Mouse (Mus musculus) urinary bladder, adult 18-20 months (tissue): ENCODE results near the gene Rwdd3.

Experiments
- DNase-seq, 2 experiments: peaks; one replicate each; pipeline ENCODE4 v3.0.0; 2022; ENCODE audit warnings: low spot score in 2 of 2, mixed read lengths in 2 of 2

Gene Rwdd3

GRCm38 (mm10) chr3:121160424-121160823 is 11.1 kb downstream of the Rwdd3 start:
- DNase-seq = no peak

GRCm38 (mm10) chr3:121159566-121159965 is 11.9 kb downstream of the Rwdd3 start:
- no peak for DNase-seq

GRCm38 (mm10) chr3:121158901-121159351 is 12.6 kb downstream of the Rwdd3 start:
- no peak for DNase-seq

GRCm38 (mm10) chr3:121157546-121158330 is 13.8 kb downstream of the Rwdd3 start:
- DNase-seq = no peak

GRCm38 (mm10) chr3:121156451-121157186 is 14.9 kb downstream of the Rwdd3 start:
- no peak for DNase-seq

GRCm38 (mm10) chr3:121156043-121156442 is 15.5 kb downstream of the Rwdd3 start:
- DNase-seq = no peak

- DNase-seq = no peak
Measured at GRCm38 (mm10) chr3:121133937-121134336, 37.6 kb downstream of the Rwdd3 start.

GRCm38 (mm10) chr3:121133039-121133438 is 38.5 kb downstream of the Rwdd3 start:
- DNase-seq = no peak

GRCm38 (mm10) chr3:121127171-121127570 is 44.3 kb downstream of the Rwdd3 start:
- DNase-seq = no peak

- no peak for DNase-seq
Measured at GRCm38 (mm10) chr3:121126476-121126875, 45.0 kb downstream of the Rwdd3 start.

GRCm38 (mm10) chr3:121121072-121121471 is 50.4 kb downstream of the Rwdd3 start:
- no peak for DNase-seq

- DNase-seq = no peak
Measured at GRCm38 (mm10) chr3:121116590-121116989, 54.9 kb downstream of the Rwdd3 start.

GRCm38 (mm10) chr3:121116067-121116466 is 55.4 kb downstream of the Rwdd3 start:
- DNase-seq = no peak

- DNase-seq = no peak
Measured at GRCm38 (mm10) chr3:121111068-121111467, 60.4 kb downstream of the Rwdd3 start.

- no peak for DNase-seq
Measured at GRCm38 (mm10) chr3:121110430-121110829, 61.1 kb downstream of the Rwdd3 start.

- no peak for DNase-seq
Measured at GRCm38 (mm10) chr3:121107481-121107880, 64.0 kb downstream of the Rwdd3 start.

GRCm38 (mm10) chr3:121105408-121105708 is 66.1 kb downstream of the Rwdd3 start:
- no peak for DNase-seq
